16 mouse cellular contexts compared by ENCODE assay signal in the genomic region with DNA sequence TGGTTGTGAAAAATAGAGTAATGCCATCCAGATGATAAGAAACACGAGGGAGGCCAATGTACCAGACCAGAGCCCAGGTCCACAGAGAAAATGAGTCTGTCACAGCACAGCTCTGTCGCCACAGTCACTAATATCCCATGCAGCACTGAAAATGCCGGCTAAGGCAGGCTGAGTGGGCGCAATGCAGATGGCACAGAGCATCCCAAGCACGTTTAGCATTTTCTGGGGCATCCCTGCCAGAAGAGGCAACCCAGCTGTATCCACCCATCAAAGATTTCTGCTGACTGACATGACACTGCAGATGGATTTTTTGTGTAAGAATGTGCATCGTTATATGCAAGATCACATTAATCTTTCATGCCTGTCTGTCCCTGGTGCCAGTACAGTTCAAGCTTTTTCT.
DNase-seq lines count a peak whose midpoint lies in the region; ATAC-seq lines count a peak whose summit lies in the region.
"Had no signal": no experiment of that assay in that cellular context is flagged by ENCODE, and none has a peak within 500 bp of the region (broad histone marks: within the 10 kb centered on the region; RNA-seq: fewer than 3 reads in every experiment).

No protein-coding gene starts in this region.

- WGBS in midbrain, embryonic 13.5 days: 73% methylated on average over 6 of the region's 6 CpGs
- 85% methylated on average over 6 of the region's 6 CpGs for WGBS in midbrain, embryonic 10.5 days
- 72% methylated on average over 6 of the region's 6 CpGs for WGBS in limb, embryonic 10.5 days
- 63% methylated on average over 6 of the region's 6 CpGs for WGBS in neural tube, embryonic 15.5 days

- peak; percentile 34; the same call in 1 of the 2 replicates for ATAC-seq in midbrain, embryonic 13.5 days
- no peak for ATAC-seq in neural tube, embryonic 15.5 days (ENCODE audit: low FRiP score)
- ATAC-seq: intestine, embryonic 16.5 days had no signal

- H3K4me3 ChIP-seq in midbrain, embryonic 13.5 days (replicated peaks): no peak overlapping the region
- no peak overlapping the region for H3K4me3 ChIP-seq in midbrain, embryonic 10.5 days
- H3K4me3 ChIP-seq in limb, embryonic 10.5 days: no peak overlapping the region
- H3K4me3 ChIP-seq in neural tube, embryonic 15.5 days (replicated peaks): no peak overlapping the region
- H3K4me3 ChIP-seq: gastrocnemius, adult 2 months; heart, embryonic 10.5 days; hindbrain, embryonic 10.5 days; neural tube, embryonic 12.5 days had no signal

- H3K36me3 ChIP-seq in midbrain, embryonic 13.5 days: no peaks in the 10 kb centered on the region
- no peaks in the 10 kb centered on the region for H3K36me3 ChIP-seq in midbrain, embryonic 10.5 days
- H3K36me3 ChIP-seq in limb, embryonic 10.5 days: no peaks in the 10 kb centered on the region
- H3K36me3 ChIP-seq in neural tube, embryonic 15.5 days: no peaks in the 10 kb centered on the region
- H3K36me3 ChIP-seq: heart, embryonic 10.5 days; hindbrain, embryonic 10.5 days; neural tube, embryonic 12.5 days had no signal

- no peaks in the 10 kb centered on the region for H3K4me1 ChIP-seq in midbrain, embryonic 13.5 days (replicated peaks)
- H3K4me1 ChIP-seq in midbrain, embryonic 10.5 days: peaks cover 5% of the 10 kb centered on the region; the same call in 1 of the 2 replicates
- no peaks in the 10 kb centered on the region for H3K4me1 ChIP-seq in limb, embryonic 10.5 days
- H3K4me1 ChIP-seq in neural tube, embryonic 15.5 days: no peaks in the 10 kb centered on the region
- H3K4me1 ChIP-seq: heart, embryonic 10.5 days; hindbrain, embryonic 10.5 days; neural tube, embryonic 12.5 days had no signal

- no peaks in the 10 kb centered on the region for H3K27me3 ChIP-seq in midbrain, embryonic 13.5 days
- H3K27me3 ChIP-seq in midbrain, embryonic 10.5 days (ENCODE audit: low read depth, poor library complexity, severe bottlenecking): no peaks in the 10 kb centered on the region
- no peaks in the 10 kb centered on the region for H3K27me3 ChIP-seq in limb, embryonic 10.5 days (ENCODE audit: low read depth, poor library complexity, severe bottlenecking)
- H3K27me3 ChIP-seq in neural tube, embryonic 15.5 days (replicated peaks): no peaks in the 10 kb centered on the region
- H3K27me3 ChIP-seq: neural tube, embryonic 12.5 days had no signal

- H3K9me3 ChIP-seq in midbrain, embryonic 13.5 days: no peaks in the 10 kb centered on the region
- no peaks in the 10 kb centered on the region for H3K9me3 ChIP-seq in midbrain, embryonic 10.5 days (replicated peaks)
- H3K9me3 ChIP-seq in limb, embryonic 10.5 days (replicated peaks): no peaks in the 10 kb centered on the region
- H3K9me3 ChIP-seq in neural tube, embryonic 15.5 days (replicated peaks): no peaks in the 10 kb centered on the region
- H3K9me3 ChIP-seq: heart, embryonic 10.5 days; hindbrain, embryonic 10.5 days; neural tube, embryonic 12.5 days had no signal

- intact Hi-C loops in left cerebral cortex, postnatal 25 days (cut with DNase I): no loop called here

- H3K4me2 ChIP-seq in midbrain, embryonic 13.5 days (replicated peaks): no peak overlapping the region
- no peak overlapping the region for H3K4me2 ChIP-seq in neural tube, embryonic 15.5 days
- H3K4me2 ChIP-seq: lung, embryonic 14.5 days; neural tube, embryonic 12.5 days had no signal

- DNase-seq in midbrain, embryonic 10.5 days (ENCODE audit: low spot score): no peak
- DNase-seq in layer of hippocampus, adult 8-10 months (ENCODE audit: low spot score in 2 of 2): peak; percentile 65 to 70
- DNase-seq in left cerebral cortex, postnatal 25 days (ENCODE audit: low spot score in 2 of 2): peak; percentile 35 to 74
- no peak for DNase-seq in limb, embryonic 10.5 days (ENCODE audit: low spot score)
- no peak for DNase-seq in adipocyte (ENCODE audit: low spot score)
- DNase-seq: cerebellum, postnatal 36 days; gastrocnemius, adult 2 months; kidney, postnatal 10 days; lung, embryonic 14.5 days; thymus, postnatal 25 days had no signal

- no peak overlapping the region for H3K9ac ChIP-seq in midbrain, embryonic 13.5 days (replicated peaks)
- H3K9ac ChIP-seq in neural tube, embryonic 15.5 days (replicated peaks): no peak overlapping the region
- H3K9ac ChIP-seq: lung, embryonic 14.5 days; neural tube, embryonic 12.5 days had no signal

- no peak overlapping the region for H3K27ac ChIP-seq in midbrain, embryonic 13.5 days
- no peak overlapping the region for H3K27ac ChIP-seq in midbrain, embryonic 10.5 days (replicated peaks)
- H3K27ac ChIP-seq in limb, embryonic 10.5 days: no peak overlapping the region
- H3K27ac ChIP-seq in neural tube, embryonic 15.5 days (replicated peaks): no peak overlapping the region
- H3K27ac ChIP-seq: gastrocnemius, adult 2 months; heart, embryonic 10.5 days; hindbrain, embryonic 10.5 days; neural tube, embryonic 12.5 days had no signal

Comparison
In these comparisons a context has a peak if more than half of its experiments do, and no peak if none do; other contexts are left out.
1. DNase-seq: peak in layer of hippocampus, adult 8-10 months (2 of 2) and left cerebral cortex, postnatal 25 days (2 of 2); none in midbrain, embryonic 10.5 days (single experiment), limb, embryonic 10.5 days (single experiment) and adipocyte (single experiment).